Mouse (Mus musculus) kidney, adult 2 months (tissue): ENCODE measurements around the gene Steap1.

Experiments
- CTCF ChIP-seq: fragments of 200-500 bp; conservative IDR thresholded peaks from 2 replicates; pipeline ENCODE4 v1.5.1; 2011; ENCODE audit warnings: low read depth, mild to moderate bottlenecking, control low read depth, low read length, moderate library complexity, mixed read lengths; ENCODE audit not compliant: insufficient read depth, insufficient read length
- POLR2A ChIP-seq: fragments of 200-500 bp; IDR thresholded peaks from one replicate; pipeline ENCODE4 v1.6.1; 2011; ENCODE audit warnings: low read depth, low read length, control low read depth

- TF ChIP-seq CTCF: no peak
- TF ChIP-seq POLR2A: no peak
These were observed 16.9 kb downstream of the Steap1 start for GRCm38 (mm10) chr5:5732208-5732607.
